Mouse (Mus musculus) hindbrain, embryonic 16.5 days (tissue): ENCODE measurements around the gene RPS10-NUDT3. TPM values are rescaled to one million over a fixed set of nuclear protein-coding genes. Genes with fewer than 3 reads are reported as not detected.
A peak's percentile ranks its signal among the peaks of the same experiment; 100 is the strongest.

ENCODE experiments used
- ATAC-seq: fragments of 200-750 bp; cut with Nextera tagmentation; 2 replicates; pipeline ENCODE4 v1.8.0; 2017; ENCODE audit warnings: moderate TSS enrichment, moderate library complexity
- H3K27ac ChIP-seq: fragments of 300-500 bp; sonication (generic); 2 replicates; pipeline ENCODE4 v1.5.1; 2014; ENCODE audit warnings: low read depth, mild to moderate bottlenecking, control low read depth, low read length, moderate library complexity
- H3K27me3 ChIP-seq: fragments of 300-500 bp; sonication (generic); replicated peaks from 2 replicates; pipeline ENCODE4 v1.6.1; 2014; ENCODE audit warnings: low read length; ENCODE audit not compliant: control insufficient read depth, insufficient read depth
- H3K36me3 ChIP-seq: fragments of 300-500 bp; sonication (generic); 2 replicates; pipeline ENCODE4 v1.6.1; 2014; ENCODE audit warnings: mild to moderate bottlenecking, low read length, moderate library complexity, mixed read lengths; ENCODE audit not compliant: control insufficient read depth, insufficient read depth
- H3K4me1 ChIP-seq: fragments of 300-500 bp; sonication (generic); 2 replicates; pipeline ENCODE4 v1.6.1; 2014; ENCODE audit warnings: low read depth, low read length; ENCODE audit not compliant: control insufficient read depth, insufficient read depth
- H3K4me2 ChIP-seq: fragments of 300-500 bp; sonication (generic); 2 replicates; pipeline ENCODE4 v1.6.1; 2014; ENCODE audit warnings: mild to moderate bottlenecking, low read length, control low read depth, moderate library complexity
- H3K4me3 ChIP-seq: fragments of 300-500 bp; sonication (generic); 2 replicates; pipeline ENCODE4 v1.5.1; 2014; ENCODE audit warnings: mild to moderate bottlenecking, low read length, control low read depth, moderate library complexity
- H3K9ac ChIP-seq: fragments of 300-500 bp; sonication (generic); 2 replicates; pipeline ENCODE4 v1.6.1; 2014; ENCODE audit warnings: low read depth, mild to moderate bottlenecking, control low read depth, low read length, moderate library complexity
- H3K9me3 ChIP-seq: fragments of 300-500 bp; sonication (generic); 2 replicates; pipeline ENCODE4 v1.6.1; 2014; ENCODE audit warnings: mild to moderate bottlenecking, low read length, moderate library complexity; ENCODE audit not compliant: control insufficient read depth
- WGBS: fragments of 180-500 bp; shearing (Covaris S2); extraction: QIAGEN DNeasy Blood & Tissue Kit; methylation state at CpG from one replicate; pipeline ENCODE4 v1.1.7; 2014; 5-methylcytosine and 5-hydroxymethylcytosine counted together
- polyA plus RNA-seq: library from polyadenylated mRNA; unstranded; fragments of >200 nt; fragmentation: Nextera tagmentation; extraction: Ambion mirVana; gene quantifications from 2 replicates; pipeline ENCODE4 v1.2.1, GENCODE M21; 2015

The RPS10-NUDT3 gene
- polyA plus RNA-seq, 1 experiment from 2014 or later = not detected

GRCm38 (mm10) chr17:27545991-27546390 lies 89.0 kb downstream of the RPS10-NUDT3 start:
- no peak for ATAC-seq
- Histone ChIP-seq H3K9me3 (no peaks in the 10 kb centered on the region), H3K27ac (no peak overlapping the region), H3K9ac (no peak overlapping the region), H3K4me3 (no peak overlapping the region), H3K36me3 (no peaks in the 10 kb centered on the region), H3K4me1 (peaks cover 4% of the 10 kb centered on the region; the same call in 1 of the 2 replicates), H3K4me2 (no peak overlapping the region), H3K27me3 (no peaks in the 10 kb centered on the region)
- 49% methylated on average over 12 of the region's 12 CpGs for WGBS

- H3K4me3 ChIP-seq = no peak overlapping the region
- H3K4me1 ChIP-seq = peaks cover 4% of the 10 kb centered on the region; the same call in 1 of the 2 replicates
- no peak overlapping the region for H3K4me2 ChIP-seq
- H3K36me3 ChIP-seq = no peaks in the 10 kb centered on the region
- H3K27ac ChIP-seq = no peak overlapping the region
- H3K27me3 ChIP-seq = no peaks in the 10 kb centered on the region
- no peaks in the 10 kb centered on the region for H3K9me3 ChIP-seq
- no peak for ATAC-seq
- 82% methylated on average over 11 of the region's 11 CpGs for WGBS
- no peak overlapping the region for H3K9ac ChIP-seq
These were observed 90.5 kb downstream of the RPS10-NUDT3 start for GRCm38 (mm10) chr17:27544551-27544950.

- no peak overlapping the region for H3K9ac ChIP-seq
- H3K36me3 ChIP-seq = no peaks in the 10 kb centered on the region
- H3K4me3 ChIP-seq = no peak overlapping the region
- H3K9me3 ChIP-seq = no peaks in the 10 kb centered on the region
- ATAC-seq = no peak
- H3K4me1 ChIP-seq = no peaks in the 10 kb centered on the region
- H3K4me2 ChIP-seq = no peak overlapping the region
- WGBS = 73% methylated on average over 3 of the region's 3 CpGs
- no peak overlapping the region for H3K27ac ChIP-seq
- no peaks in the 10 kb centered on the region for H3K27me3 ChIP-seq
These were observed 93.0 kb downstream of the RPS10-NUDT3 start for GRCm38 (mm10) chr17:27541984-27542383.

GRCm38 (mm10) chr17:27541261-27541660 lies 93.8 kb downstream of the RPS10-NUDT3 start:
- H3K4me3 ChIP-seq = no peak overlapping the region
- H3K36me3 ChIP-seq = no peaks in the 10 kb centered on the region
- no peaks in the 10 kb centered on the region for H3K27me3 ChIP-seq
- H3K9ac ChIP-seq = no peak overlapping the region
- no peak overlapping the region for H3K27ac ChIP-seq
- H3K4me2 ChIP-seq = no peak overlapping the region
- no peaks in the 10 kb centered on the region for H3K4me1 ChIP-seq
- 89% methylated on average over 2 of the region's 2 CpGs for WGBS
- H3K9me3 ChIP-seq = no peaks in the 10 kb centered on the region
- no peak for ATAC-seq

- no peaks in the 10 kb centered on the region for H3K27me3 ChIP-seq
- ATAC-seq = peak; percentile 74
- 0 out of 2 replicates have a peak overlapping the region, but pooled peaks have one; percentile 18 for H3K4me2 ChIP-seq
- no peak overlapping the region for H3K4me3 ChIP-seq
- no peak overlapping the region; the same call in 1 of the 2 replicates for H3K9ac ChIP-seq
- WGBS = 4% methylated on average over 10 of the region's 10 CpGs
- H3K4me1 ChIP-seq = no peaks in the 10 kb centered on the region
- H3K9me3 ChIP-seq = no peaks in the 10 kb centered on the region
- H3K36me3 ChIP-seq = no peaks in the 10 kb centered on the region
- H3K27ac ChIP-seq = no peak overlapping the region
These were observed 100.3 kb downstream of the RPS10-NUDT3 start for GRCm38 (mm10) chr17:27534718-27535117.

GRCm38 (mm10) chr17:27533354-27533753 lies 101.7 kb downstream of the RPS10-NUDT3 start:
- Histone ChIP-seq H3K4me1 (no peaks in the 10 kb centered on the region), H3K4me3 (no peak overlapping the region), H3K9me3 (no peaks in the 10 kb centered on the region), H3K4me2 (no peak overlapping the region), H3K27me3 (no peaks in the 10 kb centered on the region), H3K36me3 (no peaks in the 10 kb centered on the region), H3K9ac (no peak overlapping the region), H3K27ac (no peak overlapping the region)
- ATAC-seq = no peak
- 82% methylated on average over 3 of the region's 3 CpGs for WGBS

GRCm38 (mm10) chr17:27532095-27532494 lies 102.9 kb downstream of the RPS10-NUDT3 start:
- Histone ChIP-seq H3K4me2 (no peak overlapping the region), H3K27me3 (no peaks in the 10 kb centered on the region), H3K4me1 (no peaks in the 10 kb centered on the region), H3K9ac (no peak overlapping the region), H3K4me3 (no peak overlapping the region), H3K27ac (no peak overlapping the region), H3K9me3 (no peaks in the 10 kb centered on the region), H3K36me3 (no peaks in the 10 kb centered on the region)
- no peak for ATAC-seq
- 94% methylated on average over 8 of the region's 8 CpGs for WGBS

Other genes starting within 250 kb of the RPS10-NUDT3 start
- gene Grm4, start 113.8 kb downstream of the RPS10-NUDT3 start, polyA plus RNA-seq = 9.3 and 10.0 TPM in 2 replicates
- 144 and 155 TPM in 2 replicates for gene Hmga1, start 78.7 kb downstream of the RPS10-NUDT3 start, polyA plus RNA-seq
- gene AI413582, start 69.5 kb downstream of the RPS10-NUDT3 start, polyA plus RNA-seq = 77.2 and 83.3 TPM in 2 replicates
- gene Nudt3, start 11.7 kb downstream of the RPS10-NUDT3 start, polyA plus RNA-seq = 253 and 269 TPM in 2 replicates
- 404 and 408 TPM in 2 replicates for gene Rps10, start 1.4 kb upstream of the RPS10-NUDT3 start, polyA plus RNA-seq
- 67.0 and 77.9 TPM in 2 replicates for gene Pacsin1, start 20.3 kb upstream of the RPS10-NUDT3 start, polyA plus RNA-seq
- 0.60 and 1.6 TPM in 2 replicates for gene Spdef, start 93.7 kb upstream of the RPS10-NUDT3 start, polyA plus RNA-seq
- 9.9 and 10.3 TPM in 2 replicates for gene D17Wsu92e, start 185.4 kb upstream of the RPS10-NUDT3 start, polyA plus RNA-seq
- 198 and 207 TPM in 2 replicates for gene Snrpc, start 202.9 kb upstream of the RPS10-NUDT3 start, polyA plus RNA-seq
- 5.3 and 6.3 TPM in 2 replicates for gene Uhrf1bp1, start 221.2 kb upstream of the RPS10-NUDT3 start, polyA plus RNA-seq